Mouse (Mus musculus): ENCODE data around the gene Lbhd1. TPM values are rescaled to one million over a fixed set of nuclear protein-coding genes. Genes with fewer than 3 reads are reported as not detected.
"Not testable (repeated sequence)": the region's sequence is repeated elsewhere in the genome, so short reads cannot be mapped to it uniquely, and the experiment has no call there.

Gene Lbhd1
- polyA plus RNA-seq, 1 experiment from 2014 or later: 38.0 TPM

DNA sequence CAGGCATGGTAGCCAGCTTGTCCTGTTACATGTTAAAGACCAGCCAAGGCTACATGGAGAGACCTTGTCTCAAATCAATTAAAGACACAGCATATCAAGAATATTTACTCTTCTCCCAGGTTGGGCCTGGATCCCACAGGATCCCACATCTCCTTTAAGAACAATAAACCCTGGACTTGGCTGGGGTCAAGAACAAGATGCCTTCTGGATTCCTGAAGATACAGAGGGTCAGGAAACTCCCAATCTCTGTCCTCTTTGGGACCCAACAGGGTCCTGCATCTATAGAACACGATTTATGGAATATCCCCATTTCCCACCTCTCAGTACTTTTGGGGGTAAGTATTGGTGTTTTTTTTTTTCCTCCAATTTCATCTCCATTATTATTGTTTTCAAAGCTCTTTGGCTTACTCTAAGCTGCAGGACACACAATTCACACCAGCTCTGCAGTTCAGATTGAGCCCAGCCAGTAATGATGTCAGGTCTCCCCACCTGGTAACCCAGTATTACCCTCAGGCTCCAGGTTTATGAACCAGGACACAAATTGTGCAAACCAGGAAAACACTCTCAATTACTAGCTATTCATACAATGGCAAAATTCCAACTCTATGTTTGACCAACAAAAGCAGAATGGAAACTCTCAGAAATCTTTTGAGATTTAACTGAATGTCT, 3.5 kb downstream of the Lbhd1 start:
- no peak overlapping the region for H3K9ac ChIP-seq (replicated peaks; ENCODE audit: low read length)
- no peak overlapping the region for H3K4me2 ChIP-seq (ENCODE audit: low read length)
- H3K9me3 ChIP-seq (ENCODE audit: control insufficient read depth, low read length): no peaks in the 10 kb centered on the region
- ATAC-seq (ENCODE audit: low FRiP score, low TSS enrichment) (no peak), DNase-seq (no peak)
- no peaks in the 10 kb centered on the region for H3K27me3 ChIP-seq (ENCODE audit: control insufficient read depth, insufficient read depth, low read length)
- no peak overlapping the region for H3K27ac ChIP-seq (replicated peaks; ENCODE audit: low read depth, low read length)
- WGBS: 54% methylated on average over 1 of the region's 1 CpGs
- peaks cover 3% of the 10 kb centered on the region for H3K36me3 ChIP-seq (ENCODE audit: control insufficient read depth, insufficient read depth, low read length)
- peaks cover 15% of the 10 kb centered on the region for H3K4me1 ChIP-seq (ENCODE audit: control insufficient read depth, insufficient read depth, low read length)
- no peak overlapping the region for H3K4me3 ChIP-seq (replicated peaks; ENCODE audit: low read depth, low read length)

DNA sequence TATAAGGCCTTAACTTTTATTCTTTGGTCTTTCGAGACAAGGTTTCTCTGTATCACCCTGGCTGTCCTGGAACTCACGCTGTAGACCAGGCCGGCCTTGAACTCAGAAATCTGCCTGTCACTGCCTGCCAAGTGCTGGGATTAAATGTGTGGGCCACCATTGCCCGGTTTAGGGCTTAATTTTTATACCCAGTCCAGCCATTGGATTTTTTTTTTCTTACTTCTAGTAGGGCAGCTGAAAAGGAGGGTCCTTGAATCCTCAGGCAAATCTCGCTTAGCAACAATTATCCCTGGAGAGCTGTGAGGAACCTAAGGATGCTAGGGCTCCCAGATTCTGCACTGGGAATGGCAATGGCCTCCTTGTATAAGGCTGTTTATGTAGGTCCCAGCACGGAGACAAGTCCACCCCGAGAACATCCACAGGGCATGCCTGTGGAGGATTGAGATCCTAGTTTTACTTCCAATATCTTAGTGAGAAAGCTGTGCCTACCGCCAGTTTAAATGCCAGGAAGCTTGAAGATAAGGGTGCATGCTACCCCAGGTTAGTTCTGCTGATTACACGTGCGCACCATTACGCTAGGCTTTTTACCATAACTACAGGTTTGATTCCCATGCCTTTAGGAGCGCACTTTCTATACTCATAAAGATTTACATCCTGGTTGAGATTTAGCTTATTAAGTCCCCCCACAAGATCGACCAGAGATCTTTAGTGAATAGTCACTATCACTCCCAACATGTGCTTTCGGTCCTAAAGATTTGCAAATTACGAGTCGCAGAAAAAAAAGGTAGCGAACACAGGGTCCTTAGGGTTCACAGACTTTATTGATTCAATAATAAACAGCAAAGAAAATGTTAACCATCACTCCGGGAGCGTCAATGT, 4.3 kb downstream of the Lbhd1 start:
- ATAC-seq (ENCODE audit: low FRiP score, low TSS enrichment) (no peak), DNase-seq (no peak)
- Histone ChIP-seq H3K36me3 (ENCODE audit: control insufficient read depth, insufficient read depth, low read length) (peaks cover 3% of the 10 kb centered on the region), H3K4me2 (ENCODE audit: low read length) (peak overlapping the region; percentile 84), H3K27me3 (ENCODE audit: control insufficient read depth, insufficient read depth, low read length) (no peaks in the 10 kb centered on the region), H3K9me3 (ENCODE audit: control insufficient read depth, low read length) (no peaks in the 10 kb centered on the region), H3K4me3 (replicated peaks; ENCODE audit: low read depth, low read length) (peak overlapping the region; percentile 61), H3K27ac (replicated peaks; ENCODE audit: low read depth, low read length) (peak overlapping the region; percentile 71), H3K9ac (replicated peaks; ENCODE audit: low read length) (peak overlapping the region; percentile 75), H3K4me1 (ENCODE audit: control insufficient read depth, insufficient read depth, low read length) (peaks cover 15% of the 10 kb centered on the region)
- 15% methylated on average over 19 of the region's 19 CpGs for WGBS

DNA sequence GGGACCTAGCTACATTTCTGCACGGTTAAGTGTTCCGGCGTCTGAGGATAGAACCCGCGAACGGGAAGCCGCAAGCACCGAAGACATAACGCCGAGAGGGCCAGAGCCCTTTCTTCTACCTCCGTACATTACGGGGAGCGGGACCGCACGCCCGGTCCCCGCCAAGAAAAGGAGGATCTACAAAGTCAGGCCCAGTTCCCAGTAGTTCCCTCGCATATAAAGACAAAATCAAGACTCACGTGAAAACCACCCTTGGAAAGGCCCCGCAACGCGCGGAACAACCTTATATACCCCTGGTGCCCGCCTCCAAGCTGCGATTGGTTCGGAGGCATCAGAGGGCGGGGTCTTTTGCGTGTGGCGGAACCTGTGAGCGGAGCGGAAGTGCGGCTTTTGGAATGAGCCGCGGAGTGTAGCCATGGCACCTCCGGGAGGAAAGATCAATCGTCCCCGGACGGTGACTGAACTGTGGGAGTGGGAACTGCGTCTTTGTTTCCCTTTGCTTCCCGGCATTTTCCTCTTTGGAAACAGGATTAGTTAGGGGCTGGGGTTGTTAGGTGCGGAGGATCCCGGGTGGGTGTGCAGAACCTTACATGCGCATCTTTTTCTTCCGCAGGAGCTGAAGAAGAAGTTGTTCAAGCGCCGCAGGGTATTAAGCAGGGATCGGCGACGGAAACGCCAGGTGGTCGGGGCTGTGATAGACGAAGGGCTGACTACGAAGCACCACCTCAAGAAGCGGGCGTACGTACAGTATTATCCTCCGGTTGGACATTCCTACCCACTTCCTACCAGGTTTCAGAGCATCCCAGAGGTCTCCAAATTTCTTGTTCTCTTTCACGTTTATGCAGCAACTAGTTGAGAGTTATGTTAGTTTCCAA, 5.2 kb downstream of the Lbhd1 start, which contains the start of the genes 1810009A15Rik and Gm49416:
TSS of gene 1810009A15Rik (plus strand) at position 343 of the 875 bp plus-strand sequence.
TSS of gene Gm49416 (plus strand) at position 416 of the 875 bp plus-strand sequence.
- Histone ChIP-seq H3K36me3 (ENCODE audit: control insufficient read depth, insufficient read depth, low read length) (peaks cover 3% of the 10 kb centered on the region), H3K4me2 (ENCODE audit: low read length) (peak within 1 kb of the TSS; percentile 84), H3K27me3 (ENCODE audit: control insufficient read depth, insufficient read depth, low read length) (no peaks in the 10 kb centered on the region), H3K27ac (replicated peaks; ENCODE audit: low read depth, low read length) (peak within 1 kb of the TSS; percentile 72), H3K4me3 (replicated peaks; ENCODE audit: low read depth, low read length) (peak within 1 kb of the TSS; percentile 61), H3K9me3 (ENCODE audit: control insufficient read depth, low read length) (no peaks in the 10 kb centered on the region), H3K9ac (replicated peaks; ENCODE audit: low read length) (peak within 1 kb of the TSS; percentile 75), H3K4me1 (ENCODE audit: control insufficient read depth, insufficient read depth, low read length) (peaks cover 22% of the 10 kb centered on the region)
- DNase-seq (peak; percentile 98), ATAC-seq (ENCODE audit: low FRiP score, low TSS enrichment) (peak; percentile 96)
- WGBS: 1% methylated on average over 58 of the region's 58 CpGs

DNA sequence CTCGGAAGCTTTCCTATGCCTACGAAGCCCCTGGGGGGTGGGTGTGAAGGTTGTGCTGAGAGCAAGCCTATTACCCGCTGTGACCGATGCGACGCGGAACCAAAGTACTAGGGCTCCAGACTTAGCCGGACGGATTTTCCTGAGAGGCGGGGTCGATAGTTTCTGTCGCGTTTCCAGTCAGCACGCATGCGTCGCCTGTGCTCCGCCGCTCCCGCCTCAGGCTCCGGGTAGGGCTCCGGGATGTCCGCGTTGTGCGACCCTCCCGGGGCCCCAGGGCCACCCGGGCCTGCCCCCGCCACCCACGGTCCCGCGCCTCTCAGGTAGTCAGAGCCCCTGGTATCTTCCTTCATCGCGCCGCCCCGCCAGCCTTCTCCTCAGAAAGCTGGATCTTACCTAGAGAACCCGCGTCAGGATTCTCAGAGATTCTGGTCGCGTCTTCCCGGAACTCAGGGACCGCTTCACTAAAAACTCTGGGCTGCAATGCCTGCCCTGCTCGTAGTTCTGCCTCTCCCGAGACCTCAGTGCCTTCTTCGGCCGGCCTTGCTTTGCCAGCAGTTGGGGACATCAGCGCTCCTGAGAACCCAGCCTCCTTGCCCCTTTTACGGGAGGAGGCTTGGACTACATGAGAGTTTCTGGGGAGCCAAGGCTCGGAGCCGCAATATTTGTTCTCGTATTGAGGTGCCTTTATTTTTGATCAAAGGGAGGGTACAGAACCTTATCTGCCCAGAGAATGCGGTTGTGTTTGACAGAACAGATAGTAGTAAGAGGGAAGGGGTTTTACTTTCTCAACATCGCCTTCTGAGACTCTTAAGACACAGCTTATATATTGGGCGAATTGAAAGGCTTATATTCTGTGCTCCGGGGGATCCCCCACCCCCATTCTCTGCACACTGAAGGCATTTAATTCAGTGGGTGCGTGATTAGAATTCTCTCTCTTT, 9.6 kb downstream of the Lbhd1 start, which contains the start of gene Ints5:
TSS of gene Ints5 (plus strand) at position 177 of the 938 bp plus-strand sequence.
- peaks cover 24% of the 10 kb centered on the region for H3K4me1 ChIP-seq (ENCODE audit: control insufficient read depth, insufficient read depth, low read length)
- H3K36me3 ChIP-seq (ENCODE audit: control insufficient read depth, insufficient read depth, low read length): peaks cover 21% of the 10 kb centered on the region
- peak within 1 kb of the TSS; percentile 79 for H3K4me3 ChIP-seq (replicated peaks; ENCODE audit: low read depth, low read length)
- H3K27me3 ChIP-seq (ENCODE audit: control insufficient read depth, insufficient read depth, low read length): no peaks in the 10 kb centered on the region
- H3K9ac ChIP-seq (replicated peaks; ENCODE audit: low read length): peak within 1 kb of the TSS; percentile 78
- peak within 1 kb of the TSS; percentile 84 for H3K27ac ChIP-seq (replicated peaks; ENCODE audit: low read depth, low read length)
- peak; percentile 94 for DNase-seq
- peak within 1 kb of the TSS; percentile 84 for H3K4me2 ChIP-seq (ENCODE audit: low read length)
- 3% methylated on average over 54 of the region's 54 CpGs for WGBS
- no peaks in the 10 kb centered on the region for H3K9me3 ChIP-seq (ENCODE audit: control insufficient read depth, low read length)
- ATAC-seq (ENCODE audit: low FRiP score, low TSS enrichment): peak; percentile 65

DNA sequence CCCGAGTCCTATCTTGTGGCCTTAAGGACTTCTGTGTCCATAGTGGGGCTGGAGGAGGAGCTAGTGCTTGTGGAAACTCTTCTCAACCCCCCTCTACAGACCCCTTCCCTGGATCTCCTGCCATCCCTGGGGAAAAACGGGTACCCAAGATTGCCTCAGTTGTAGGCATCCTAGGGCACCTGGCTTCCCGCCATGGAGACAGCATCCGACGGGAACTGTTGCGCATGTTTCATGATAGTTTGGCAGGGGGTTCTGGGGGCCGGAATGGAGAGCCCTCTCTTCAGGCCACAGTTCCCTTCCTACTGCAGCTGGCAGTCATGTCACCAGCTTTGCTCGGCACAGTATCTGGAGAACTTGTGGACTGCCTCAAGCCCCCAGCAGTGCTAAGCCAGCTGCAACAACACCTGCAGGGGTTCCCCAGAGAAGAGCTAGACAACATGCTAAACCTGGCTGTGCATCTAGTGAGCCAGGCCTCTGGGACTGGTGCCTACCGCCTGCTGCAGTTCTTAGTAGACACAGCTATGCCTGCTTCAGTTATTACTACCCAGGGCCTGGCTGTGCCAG, 11.9 kb downstream of the Lbhd1 start:
- Histone ChIP-seq H3K9ac (replicated peaks; ENCODE audit: low read length) (no peak overlapping the region), H3K9me3 (ENCODE audit: control insufficient read depth, low read length) (no peaks in the 10 kb centered on the region), H3K36me3 (ENCODE audit: control insufficient read depth, insufficient read depth, low read length) (peaks cover 20% of the 10 kb centered on the region), H3K4me3 (replicated peaks; ENCODE audit: low read depth, low read length) (no peak overlapping the region), H3K4me2 (ENCODE audit: low read length) (no peak overlapping the region), H3K4me1 (ENCODE audit: control insufficient read depth, insufficient read depth, low read length) (peaks cover 23% of the 10 kb centered on the region), H3K27ac (replicated peaks; ENCODE audit: low read depth, low read length) (no peak overlapping the region), H3K27me3 (ENCODE audit: control insufficient read depth, insufficient read depth, low read length) (no peaks in the 10 kb centered on the region)
- no peak for ATAC-seq (ENCODE audit: low FRiP score, low TSS enrichment)
- DNase-seq: no peak
- WGBS: 96% methylated on average over 9 of the region's 9 CpGs

DNA sequence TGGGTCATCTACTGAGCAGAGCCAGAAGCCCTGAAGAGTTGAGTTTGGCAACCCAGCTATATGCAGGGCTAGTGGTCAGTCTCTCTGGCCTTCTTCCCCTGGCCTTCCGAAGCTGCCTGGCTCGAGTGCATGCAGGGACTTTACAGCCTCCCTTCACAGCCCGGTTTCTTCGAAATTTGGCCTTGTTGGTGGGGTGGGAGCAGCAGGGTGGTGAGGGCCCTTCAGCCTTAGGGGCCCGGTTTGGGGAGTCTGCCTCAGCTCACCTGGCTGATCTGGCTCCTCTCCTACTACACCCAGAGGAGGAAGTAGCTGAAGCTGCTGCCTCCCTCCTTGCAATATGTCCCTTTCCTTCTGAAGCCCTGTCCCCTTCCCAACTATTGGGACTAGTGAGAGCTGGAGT, 12.7 kb downstream of the Lbhd1 start:
- WGBS: 92% methylated on average over 5 of the region's 5 CpGs
- not testable (repeated sequence) for H3K9me3 ChIP-seq (ENCODE audit: control insufficient read depth, low read length); H3K4me3 ChIP-seq (replicated peaks; ENCODE audit: low read depth, low read length); H3K27ac ChIP-seq (replicated peaks; ENCODE audit: low read depth, low read length); DNase-seq; ATAC-seq (ENCODE audit: low FRiP score, low TSS enrichment); H3K4me2 ChIP-seq (ENCODE audit: low read length); H3K27me3 ChIP-seq (ENCODE audit: control insufficient read depth, insufficient read depth, low read length); H3K9ac ChIP-seq (replicated peaks; ENCODE audit: low read length)
- Histone ChIP-seq H3K4me1 (ENCODE audit: control insufficient read depth, insufficient read depth, low read length) (peaks cover 23% of the 10 kb centered on the region), H3K36me3 (ENCODE audit: control insufficient read depth, insufficient read depth, low read length) (peaks cover 18% of the 10 kb centered on the region)

DNA sequence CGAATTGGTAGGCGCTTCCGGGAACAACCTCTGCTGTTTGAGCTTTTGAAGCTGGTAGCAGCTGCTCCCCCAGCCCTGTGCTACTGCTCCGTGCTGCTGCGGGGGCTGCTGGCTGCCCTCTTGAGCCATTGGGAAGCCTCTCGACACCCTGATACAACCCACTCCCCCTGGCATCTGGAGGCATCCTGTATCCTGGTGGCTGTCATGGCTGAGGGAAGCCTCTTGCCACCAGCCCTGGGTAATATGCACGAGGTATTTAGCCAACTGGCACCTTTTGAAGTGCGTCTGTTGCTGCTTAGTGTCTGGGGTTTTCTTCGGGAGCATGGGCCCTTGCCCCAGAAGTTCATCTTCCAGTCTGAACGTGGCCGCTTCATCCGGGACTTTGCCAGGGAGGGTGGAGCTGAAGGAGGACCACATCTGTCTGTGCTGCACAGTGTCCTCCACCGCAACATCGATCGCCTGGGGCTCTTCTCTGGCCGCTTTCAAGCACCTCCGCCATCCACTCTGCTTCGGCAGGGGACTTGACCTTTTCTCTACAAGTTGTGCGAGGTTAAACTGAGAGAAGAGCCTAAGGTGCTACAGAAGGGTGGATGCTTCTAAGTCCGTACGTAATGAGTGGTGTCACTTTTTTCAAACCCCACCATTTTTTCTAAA, 13.8 kb downstream of the Lbhd1 start:
- Histone ChIP-seq H3K4me2 (ENCODE audit: low read length) (peak overlapping the region; percentile 75), H3K36me3 (ENCODE audit: control insufficient read depth, insufficient read depth, low read length) (peaks cover 23% of the 10 kb centered on the region), H3K4me1 (ENCODE audit: control insufficient read depth, insufficient read depth, low read length) (peaks cover 23% of the 10 kb centered on the region), H3K9ac (replicated peaks; ENCODE audit: low read length) (peak overlapping the region; percentile 49), H3K4me3 (replicated peaks; ENCODE audit: low read depth, low read length) (peak overlapping the region; percentile 85), H3K27ac (replicated peaks; ENCODE audit: low read depth, low read length) (peak overlapping the region; percentile 85)
- not testable (repeated sequence) for H3K27me3 ChIP-seq (ENCODE audit: control insufficient read depth, insufficient read depth, low read length); H3K9me3 ChIP-seq (ENCODE audit: control insufficient read depth, low read length)
- ATAC-seq (ENCODE audit: low FRiP score, low TSS enrichment): peak; percentile 51
- peak; percentile 52 for DNase-seq
- 25% methylated on average over 21 of the region's 21 CpGs for WGBS
